In the genomic region with DNA sequence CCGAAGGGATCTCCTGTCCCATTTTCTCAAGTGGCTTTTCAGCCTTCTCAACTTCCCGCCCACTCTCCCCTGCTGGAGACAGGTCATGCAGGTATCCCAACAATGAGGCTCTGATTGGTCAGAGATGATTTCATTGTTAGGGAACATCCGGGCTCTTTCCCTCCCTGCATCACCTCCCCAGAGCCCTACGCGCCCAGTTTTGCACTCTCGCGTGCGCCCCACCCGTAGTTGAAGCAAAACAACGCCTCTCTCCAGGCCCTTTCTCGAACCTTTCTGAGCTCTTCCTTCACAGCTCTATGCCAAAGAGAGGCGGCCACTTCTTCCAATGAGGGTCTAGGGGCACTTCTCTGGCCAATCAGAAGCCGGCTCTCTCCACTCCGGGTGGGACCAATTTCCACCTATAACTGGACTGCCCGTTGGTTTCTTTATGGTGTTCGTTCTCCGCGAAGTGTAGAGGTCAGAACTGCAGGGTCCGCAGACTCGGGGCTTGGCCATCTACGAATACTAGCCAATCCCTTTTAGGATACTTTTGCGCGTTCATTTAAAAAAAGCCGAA, we compare ENCODE assay signal across 8 mouse cellular contexts. TPM values are rescaled to one million over a fixed set of nuclear protein-coding genes. Genes with fewer than 3 reads are reported as not detected.
DNase-seq lines count a peak whose midpoint lies in the region; ATAC-seq and TF ChIP-seq lines count a peak whose summit lies in the region.

No protein-coding gene starts in this region.

- peak; percentile 95 for DNase-seq in NIH3T3 (ENCODE audit: low read depth)
- DNase-seq in cerebellum, adult 2 months: peak; percentile 94 to 95
- DNase-seq in layer of hippocampus, postnatal 25 days (ENCODE audit: extremely low spot score in 1 of 2, low spot score in 1 of 2): peak; percentile 61 to 79
- DNase-seq in lung, postnatal 25 days (ENCODE audit: low spot score): peak; percentile 94
- DNase-seq in retina, adult 2 months (ENCODE audit: low read depth, low spot score): peak; percentile 84
- DNase-seq in thymus, postnatal 25 days: peak; percentile 90

- peak; percentile 86 for ATAC-seq in forebrain, embryonic 16.5 days
- peak; percentile 73 to 78 for ATAC-seq in hematopoietic stem cell, adult 5-6 weeks (replicated peaks in 1 of 2; ENCODE audit: insufficient read depth in 1 of 2, low FRiP score in 2 of 2, low TSS enrichment in 1 of 2, low read depth in 1 of 2, poor library complexity in 2 of 2, severe bottlenecking in 2 of 2)

- H3K4me1 ChIP-seq in cerebellum, adult 2 months (ENCODE audit: control insufficient read depth, insufficient read depth, low read length): peaks cover 2% of the 10 kb centered on the region; the same call in 1 of the 2 replicates
- peaks cover 18% of the 10 kb centered on the region for H3K4me1 ChIP-seq in forebrain, embryonic 16.5 days (replicated peaks; ENCODE audit: control insufficient read depth, insufficient read depth, low read length)

- H3K9ac ChIP-seq in forebrain, embryonic 16.5 days (replicated peaks; ENCODE audit: low read depth, low read length): peak overlapping the region; percentile 66

- no peaks in the 10 kb centered on the region for H3K36me3 ChIP-seq in forebrain, embryonic 16.5 days (ENCODE audit: control insufficient read depth, insufficient read depth)

- no peaks in the 10 kb centered on the region for H3K27me3 ChIP-seq in cerebellum, adult 2 months (ENCODE audit: control insufficient read depth, insufficient read depth, low read length)
- H3K27me3 ChIP-seq in forebrain, embryonic 16.5 days (replicated peaks; ENCODE audit: control insufficient read depth, insufficient read depth, low read length): no peaks in the 10 kb centered on the region

- TF ChIP-seq POLR2A in cerebellum, adult 2 months (IDR thresholded peaks at IDR 0.05; ENCODE audit: borderline replicate concordance, insufficient read depth, low read length): peak; percentile 64; the same call in 1 of the 2 replicates

- under 1% methylated on average over 24 of the region's 24 CpGs for WGBS in cerebellum, adult 2 months
- under 1% methylated on average over 24 of the region's 24 CpGs for WGBS in forebrain, embryonic 16.5 days

- peak overlapping the region; percentile 93 for H3K27ac ChIP-seq in cerebellum, adult 2 months (ENCODE audit: insufficient read depth, low read length)
- peak overlapping the region; percentile 93 for H3K27ac ChIP-seq in forebrain, embryonic 16.5 days (ENCODE audit: low read length)

- H3K4me2 ChIP-seq in forebrain, embryonic 16.5 days (ENCODE audit: low read length): peak overlapping the region; percentile 55

- TF ChIP-seq CTCF in cerebellum, adult 2 months (IDR thresholded peaks at IDR 0.05; ENCODE audit: borderline replicate concordance, insufficient read depth, low read depth, low read length): no peak

- H3K9me3 ChIP-seq in forebrain, embryonic 16.5 days (ENCODE audit: control insufficient read depth, low read length): no peaks in the 10 kb centered on the region

- peak overlapping the region; percentile 75 for H3K4me3 ChIP-seq in cerebellum, adult 2 months (replicated peaks; ENCODE audit: insufficient read depth, low read depth, low read length)
- H3K4me3 ChIP-seq in forebrain, embryonic 16.5 days (replicated peaks; ENCODE audit: low read length): peak overlapping the region; percentile 54

RNA-seq across cellular contexts. Expression of a gene that starts 0.5 kb away (rescaled TPM):
- 138 and 142 TPM in 2 replicates for polyA plus RNA-seq in cerebellum, adult 2 months (2012; rRNA removed)
- 85.5 and 97.5 TPM in 2 replicates for polyA plus RNA-seq in forebrain, embryonic 16.5 days (2015; fragmentation: Nextera tagmentation; extraction: Ambion mirVana)
- 58.0 and 61.5 TPM in 2 replicates for total RNA-seq in hematopoietic stem cell, adult 5-6 weeks (2017)
- 100 to 1,000 TPM; 126 to 129 TPM for total RNA-seq in layer of hippocampus, postnatal 25 days (2021)

Comparison
In these comparisons a context has a peak if more than half of its experiments do, and no peak if none do; other contexts are left out.
1. Peak in every context shown above with its lines: DNase-seq, ATAC-seq, H3K4me3 ChIP-seq and H3K27ac ChIP-seq.